Comparison of ENCODE assay signal across 11 mouse cellular contexts in the genomic region with DNA sequence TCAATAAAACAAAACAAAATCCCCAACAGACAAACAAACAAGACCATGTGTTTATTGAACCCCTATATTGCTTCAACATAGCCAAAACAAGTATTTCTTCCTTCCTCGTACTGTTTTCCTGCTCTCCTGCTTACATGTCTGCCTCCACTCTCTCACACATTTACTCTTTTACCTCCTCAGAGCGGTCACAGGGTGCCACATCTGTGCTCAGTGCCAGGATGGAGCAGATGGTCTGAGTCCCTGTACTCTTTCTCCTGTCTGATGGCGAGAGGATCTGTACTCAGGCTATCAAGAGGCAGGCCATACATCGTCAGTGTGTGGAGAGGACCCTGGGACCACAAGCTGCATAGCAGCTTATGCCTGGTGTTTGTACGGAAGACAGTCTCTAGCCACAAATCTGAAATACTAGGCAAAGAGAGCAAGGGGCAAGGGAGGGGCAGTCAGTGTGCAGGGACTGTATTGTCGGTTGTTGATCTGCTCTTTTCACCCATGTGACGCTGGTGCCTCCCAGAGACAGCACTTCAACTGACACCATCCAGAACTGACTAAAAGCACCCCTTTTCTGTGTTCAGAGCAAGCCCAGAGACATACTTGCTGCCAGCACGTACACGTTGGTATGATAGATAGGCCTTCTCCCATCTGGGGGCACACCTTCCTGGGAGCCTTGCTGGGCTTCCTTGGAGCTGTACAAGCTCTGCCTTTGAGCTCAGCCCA.
DNase-seq lines count a peak whose midpoint lies in the region; ATAC-seq and TF ChIP-seq lines count a peak whose summit lies in the region.
"Had no signal": no experiment of that assay in that cellular context is flagged by ENCODE, and none has a peak within 500 bp of the region (broad histone marks: within the 10 kb centered on the region; RNA-seq: fewer than 3 reads in every experiment).

No protein-coding gene starts in this region.

- dilution Hi-C loops in CH12.LX (cut with MboI; ENCODE audit: extremely low pct_ligation_motif_present, extremely low pct_unique_long_range_greater_than_20kb, low sequenced_read_pairs) = no loop called here

- ATAC-seq in kidney, postnatal 0 days (replicated peaks; ENCODE audit: low FRiP score, low read depth) = no peak
- peak; percentile 64; the same call in 1 of the 2 replicates for ATAC-seq in hindbrain, postnatal 0 days
- ATAC-seq in activated CD4-positive, CD25-positive, alpha-beta regulatory T cell, adult 4 months = no peak
- ATAC-seq: forebrain, embryonic 14.5 days had no signal

- no peaks in the 10 kb centered on the region for H3K79me2 ChIP-seq in CH12.LX (replicated peaks; ENCODE audit: control insufficient read depth, extremely low read depth, insufficient read depth, poor library complexity, severe bottlenecking)

- no peaks in the 10 kb centered on the region for H3K27me3 ChIP-seq in cerebellum, adult 2 months (ENCODE audit: control insufficient read depth, insufficient read depth, low read length)
- H3K27me3 ChIP-seq in kidney, postnatal 0 days (ENCODE audit: insufficient read depth, low read length) = no peaks in the 10 kb centered on the region
- no peaks in the 10 kb centered on the region for H3K27me3 ChIP-seq in CH12.LX (replicated peaks)
- no peaks in the 10 kb centered on the region for H3K27me3 ChIP-seq in hindbrain, postnatal 0 days (ENCODE audit: insufficient read depth, low read length)
- H3K27me3 ChIP-seq: liver, embryonic 13.5 days had no signal

- H3K9ac ChIP-seq in kidney, postnatal 0 days (ENCODE audit: low read depth, low read length) = no peak overlapping the region
- no peak overlapping the region for H3K9ac ChIP-seq in CH12.LX (ENCODE audit: insufficient read depth, low read depth)
- no peak overlapping the region for H3K9ac ChIP-seq in hindbrain, postnatal 0 days (replicated peaks; ENCODE audit: low read length)
- H3K9ac ChIP-seq: liver, embryonic 13.5 days had no signal

- H3K4me2 ChIP-seq in kidney, postnatal 0 days (ENCODE audit: low read length) = no peak overlapping the region
- no peak overlapping the region for H3K4me2 ChIP-seq in CH12.LX (ENCODE audit: insufficient read depth, low read depth, poor library complexity, severe bottlenecking)
- H3K4me2 ChIP-seq in hindbrain, postnatal 0 days (ENCODE audit: low read depth, low read length) = no peak overlapping the region
- H3K4me2 ChIP-seq: liver, embryonic 13.5 days had no signal

- TF ChIP-seq RAD21 in CH12.LX (IDR thresholded peaks at IDR 0.05; ENCODE audit: low read depth, low read length) = peak; percentile 65

- no peak for TF ChIP-seq POLR2A in cerebellum, adult 2 months (IDR thresholded peaks at IDR 0.05; ENCODE audit: borderline replicate concordance, insufficient read depth, low read length)
- TF ChIP-seq POLR2A in CH12.LX (IDR thresholded peaks at IDR 0.05; ENCODE audit: low read depth, low read length) = no peak

- no peaks in the 10 kb centered on the region for H3K9me3 ChIP-seq in kidney, postnatal 0 days (replicated peaks; ENCODE audit: low read length)
- H3K9me3 ChIP-seq in CH12.LX (replicated peaks; ENCODE audit: low read length) = no peaks in the 10 kb centered on the region
- no peaks in the 10 kb centered on the region for H3K9me3 ChIP-seq in hindbrain, postnatal 0 days (ENCODE audit: low read length)
- H3K9me3 ChIP-seq: liver, embryonic 13.5 days had no signal

- H3K36me3 ChIP-seq in kidney, postnatal 0 days (ENCODE audit: insufficient read depth, low read length) = no peaks in the 10 kb centered on the region
- no peaks in the 10 kb centered on the region for H3K36me3 ChIP-seq in CH12.LX (replicated peaks in 1 of 2; ENCODE audit: control insufficient read depth in 1 of 2, insufficient read depth in 1 of 2, low read length in 1 of 2)
- no peaks in the 10 kb centered on the region for H3K36me3 ChIP-seq in hindbrain, postnatal 0 days (ENCODE audit: insufficient read depth, low read length)
- H3K36me3 ChIP-seq: liver, embryonic 13.5 days had no signal

- TF ChIP-seq EP300 in CH12.LX (IDR thresholded peaks at IDR 0.05; ENCODE audit: low read length) = no peak

- WGBS in cerebellum, adult 2 months = 59% methylated on average over 9 of the region's 9 CpGs
- 60% methylated on average over 9 of the region's 9 CpGs for WGBS in kidney, postnatal 0 days
- 61% methylated on average over 9 of the region's 9 CpGs for whole genome bisulfite sequencing in hindbrain, postnatal 0 days

- peaks cover 19% of the 10 kb centered on the region for H3K4me1 ChIP-seq in cerebellum, adult 2 months (ENCODE audit: control insufficient read depth, insufficient read depth, low read length)
- H3K4me1 ChIP-seq in kidney, postnatal 0 days (replicated peaks; ENCODE audit: insufficient read depth, low read length) = no peaks in the 10 kb centered on the region
- H3K4me1 ChIP-seq in CH12.LX (ENCODE audit: control insufficient read depth in 1 of 2, insufficient read depth in 2 of 2) = peaks cover 5 to 51% of the 10 kb centered on the region in 2 experiments; a peak in 3 of 4 replicates
- H3K4me1 ChIP-seq in hindbrain, postnatal 0 days (ENCODE audit: insufficient read depth, low read length) = peaks cover 11% of the 10 kb centered on the region
- H3K4me1 ChIP-seq: liver, embryonic 13.5 days had no signal

- in situ Hi-C loops in CH12.LX (cut with MboI; ENCODE audit: low pct_ligation_motif_present, low pct_unique_long_range_greater_than_20kb, low sequenced_read_pairs) = loop anchor here (10.0 kb wide), 1 partner anchor 513 kb away; no protein-coding TSS in a partner anchor

- no peak overlapping the region for H3K27ac ChIP-seq in cerebellum, adult 2 months (ENCODE audit: insufficient read depth, low read length)
- H3K27ac ChIP-seq in kidney, postnatal 0 days = no peak overlapping the region
- no peak overlapping the region for H3K27ac ChIP-seq in CH12.LX (ENCODE audit: insufficient read depth, low read depth)
- H3K27ac ChIP-seq in hindbrain, postnatal 0 days = no peak overlapping the region
- H3K27ac ChIP-seq: liver, embryonic 13.5 days had no signal

- DNase-seq in cerebellum, adult 2 months = peak; percentile 33 to 35
- DNase-seq in cerebellum, adult 11 months = no peak
- peak; percentile 17 for DNase-seq in kidney, postnatal 0 days (ENCODE audit: low spot score)
- DNase-seq in kidney, postnatal 4 days = no peak
- DNase-seq in CH12.LX (ENCODE audit: extremely low read depth) = no peak
- DNase-seq in hindbrain, postnatal 0 days (ENCODE audit: low spot score) = no peak
- no peak for DNase-seq in adrenal gland, adult 2 months
- DNase-seq: adrenal gland, adult 8-10 months; liver, embryonic 13.5 days had no signal

- H3K4me3 ChIP-seq in cerebellum, adult 2 months (replicated peaks; ENCODE audit: insufficient read depth, low read depth, low read length) = no peak overlapping the region
- no peak overlapping the region for H3K4me3 ChIP-seq in kidney, postnatal 0 days (replicated peaks; ENCODE audit: low read depth, low read length)
- H3K4me3 ChIP-seq in CH12.LX (replicated peaks in 1 of 3; ENCODE audit: low read depth in 2 of 3, low read length in 2 of 3, poor library complexity in 1 of 3) = no peak overlapping the region
- no peak overlapping the region for H3K4me3 ChIP-seq in hindbrain, postnatal 0 days (ENCODE audit: low read length)
- H3K4me3 ChIP-seq: liver, embryonic 13.5 days had no signal

- TF ChIP-seq CTCF in cerebellum, adult 2 months (IDR thresholded peaks at IDR 0.05; ENCODE audit: borderline replicate concordance, insufficient read depth, low read depth, low read length) = 0 out of 2 replicates have a peak, but pooled peaks have one; percentile 24
- peak; percentile 13; the same call in 1 of the 2 replicates for TF ChIP-seq CTCF in kidney, postnatal 0 days (IDR thresholded peaks at IDR 0.05; ENCODE audit: low read depth)
- peak in 1 of 2 experiments; percentile 63; a peak in 2 of 4 replicates for TF ChIP-seq CTCF in CH12.LX (conservative IDR thresholded peaks at IDR 0.05 in 1 of 2, IDR thresholded peaks at IDR 0.05 in 1 of 2; ENCODE audit: low read depth in 2 of 2, low read length in 2 of 2)
- TF ChIP-seq CTCF in hindbrain, postnatal 0 days (IDR thresholded peaks at IDR 0.05; ENCODE audit: low read depth) = peak; percentile 43; the same call in 1 of the 2 replicates

TF ChIP-seq in CH12.LX, 34 proteins besides CTCF, POLR2A, EP300 and RAD21:
- TF ChIP-seq JUN (IDR thresholded peaks at IDR 0.05; ENCODE audit: insufficient read depth, low read depth, low read length) (no peak), SMC3 (IDR thresholded peaks at IDR 0.05; ENCODE audit: low read depth, low read length) (peak; percentile 58)

Comparison
In these comparisons a context has a peak if more than half of its experiments do, and no peak if none do; other contexts are left out.
1. DNase-seq: peak in cerebellum, adult 2 months (2 of 2) and kidney, postnatal 0 days (single experiment); none in cerebellum, adult 11 months (single experiment), kidney, postnatal 4 days (0 of 2), CH12.LX (single experiment), hindbrain, postnatal 0 days (single experiment) and adrenal gland, adult 2 months (single experiment).